Mouse (Mus musculus): ENCODE measurements around the gene Sox10.

DNA sequence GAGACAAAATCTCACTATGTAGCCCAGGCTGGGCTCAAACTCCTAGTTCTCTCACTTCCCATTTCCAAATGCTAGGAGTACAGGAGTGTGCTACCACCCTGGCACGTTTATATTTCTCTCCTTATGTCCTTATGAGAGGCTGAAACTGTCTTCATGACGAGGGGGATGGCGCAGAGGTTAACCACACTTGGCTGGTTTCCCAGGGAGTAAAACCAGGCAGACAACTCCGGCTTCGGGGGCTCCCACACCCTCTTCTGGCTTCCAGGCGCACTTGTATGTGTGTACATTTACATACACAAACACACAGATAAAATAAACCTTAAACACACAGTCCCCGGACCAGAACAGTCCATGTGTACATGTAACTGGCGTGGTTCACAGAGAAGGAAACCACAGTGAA lies 21.0 kb downstream of the Sox10 start:
- TF ChIP-seq EP300 (IDR thresholded peaks at IDR 0.05; ENCODE audit: low read depth), result no peak
- TF ChIP-seq CTCF (IDR thresholded peaks at IDR 0.05; ENCODE audit: low read depth), result no peak
